In the genomic region with DNA sequence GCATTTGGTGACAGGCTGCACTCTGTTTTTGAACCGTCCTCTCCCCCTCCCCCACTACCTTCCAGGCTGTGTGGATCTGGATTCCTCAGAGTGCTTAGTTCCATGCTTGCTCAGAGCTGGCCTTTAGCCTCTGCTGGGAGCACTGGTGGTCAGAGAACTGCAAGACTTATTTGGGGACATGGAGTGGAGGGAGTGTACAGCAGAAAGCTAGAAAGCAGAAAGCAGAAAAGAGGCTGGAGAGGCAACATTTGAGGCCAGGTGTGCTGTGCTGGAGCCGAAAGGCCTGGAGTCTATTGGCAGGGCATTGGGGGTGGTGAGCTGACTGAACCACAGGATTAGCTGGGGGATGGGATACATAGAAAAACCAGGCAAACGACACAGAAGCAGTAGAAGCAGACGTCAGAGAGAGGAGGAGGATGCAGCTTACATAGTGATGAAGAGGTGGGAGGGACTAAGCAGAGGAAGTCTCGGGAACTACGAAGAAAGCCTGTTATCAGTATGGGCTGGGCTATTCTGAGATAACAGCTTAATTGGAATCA, we compare ENCODE assay signal across 16 mouse cellular contexts.
DNase-seq lines count a peak whose midpoint lies in the region; ATAC-seq and TF ChIP-seq lines count a peak whose summit lies in the region.
"Had no signal": no experiment of that assay in that cellular context is flagged by ENCODE, and none has a peak within 500 bp of the region (broad histone marks: within the 10 kb centered on the region; RNA-seq: fewer than 3 reads in every experiment).

No protein-coding gene starts in this region.

- no peaks in the 10 kb centered on the region for H3K4me1 ChIP-seq in forebrain, embryonic 15.5 days
- no peaks in the 10 kb centered on the region for H3K4me1 ChIP-seq in forebrain, postnatal 0 days (ENCODE audit: insufficient read depth)
- H3K4me1 ChIP-seq in hindbrain, embryonic 10.5 days (replicated peaks): peaks cover 9% of the 10 kb centered on the region
- H3K4me1 ChIP-seq in hindbrain, embryonic 11.5 days (replicated peaks; ENCODE audit: control insufficient read depth, insufficient read depth, low read length): no peaks in the 10 kb centered on the region
- 0 out of 2 replicates have a peak, but pooled peaks cover 2% of the 10 kb centered on the region for H3K4me1 ChIP-seq in midbrain, embryonic 13.5 days (replicated peaks)
- H3K4me1 ChIP-seq in midbrain, embryonic 16.5 days (ENCODE audit: control insufficient read depth, insufficient read depth, low read length): no peaks in the 10 kb centered on the region

- H3K27ac ChIP-seq in forebrain, embryonic 15.5 days (replicated peaks): no peak overlapping the region
- H3K27ac ChIP-seq in forebrain, postnatal 0 days (ENCODE audit: low read depth, low read length): no peak overlapping the region
- H3K27ac ChIP-seq in hindbrain, embryonic 10.5 days: peak overlapping the region; percentile 46; the same call in 1 of the 2 replicates
- H3K27ac ChIP-seq in hindbrain, embryonic 11.5 days (ENCODE audit: low read depth, low read length): no peak overlapping the region
- H3K27ac ChIP-seq in midbrain, embryonic 13.5 days: no peak overlapping the region
- no peak overlapping the region for H3K27ac ChIP-seq in midbrain, embryonic 16.5 days (ENCODE audit: low read length)

- WGBS in forebrain, embryonic 15.5 days: 42% methylated on average over 6 of the region's 6 CpGs
- 37% methylated on average over 6 of the region's 6 CpGs for WGBS in forebrain, postnatal 0 days
- WGBS in hindbrain, embryonic 10.5 days: 49% methylated on average over 6 of the region's 6 CpGs
- 46% methylated on average over 6 of the region's 6 CpGs for WGBS in hindbrain, embryonic 11.5 days
- WGBS in midbrain, embryonic 13.5 days: 30% methylated on average over 6 of the region's 6 CpGs
- WGBS in midbrain, embryonic 16.5 days: 37% methylated on average over 6 of the region's 6 CpGs

- no peak for TF ChIP-seq CTCF in forebrain, postnatal 0 days (IDR thresholded peaks at IDR 0.05; ENCODE audit: low read depth)

- ATAC-seq in forebrain, embryonic 15.5 days (replicated peaks): 0 out of 2 replicates have a peak, but pooled peaks have one; percentile 13
- no peak for ATAC-seq in forebrain, postnatal 0 days
- ATAC-seq in hindbrain, embryonic 11.5 days (ENCODE audit: low FRiP score): no peak
- peak; percentile 50 for ATAC-seq in midbrain, embryonic 13.5 days
- ATAC-seq in midbrain, embryonic 16.5 days: no peak
- ATAC-seq: inflammation-experienced regulatory T-cells, adult 6 months had no signal

- H3K27me3 ChIP-seq in forebrain, embryonic 15.5 days: no peaks in the 10 kb centered on the region
- H3K27me3 ChIP-seq in forebrain, postnatal 0 days (ENCODE audit: insufficient read depth, low read length): no peaks in the 10 kb centered on the region
- no peaks in the 10 kb centered on the region for H3K27me3 ChIP-seq in hindbrain, embryonic 10.5 days (ENCODE audit: insufficient read depth, poor library complexity, severe bottlenecking)
- no peaks in the 10 kb centered on the region for H3K27me3 ChIP-seq in hindbrain, embryonic 11.5 days (ENCODE audit: control insufficient read depth, insufficient read depth, low read length)
- H3K27me3 ChIP-seq in midbrain, embryonic 13.5 days: no peaks in the 10 kb centered on the region
- no peaks in the 10 kb centered on the region for H3K27me3 ChIP-seq in midbrain, embryonic 16.5 days (ENCODE audit: control insufficient read depth, insufficient read depth, low read depth, low read length)

- no peak overlapping the region for H3K4me2 ChIP-seq in forebrain, embryonic 15.5 days (replicated peaks)
- no peak overlapping the region for H3K4me2 ChIP-seq in forebrain, postnatal 0 days (ENCODE audit: low read depth)
- H3K4me2 ChIP-seq in hindbrain, embryonic 11.5 days (replicated peaks; ENCODE audit: low read depth, low read length): no peak overlapping the region
- H3K4me2 ChIP-seq in midbrain, embryonic 13.5 days (replicated peaks): no peak overlapping the region
- no peak overlapping the region for H3K4me2 ChIP-seq in midbrain, embryonic 16.5 days (ENCODE audit: low read length)

- no peak overlapping the region for H3K4me3 ChIP-seq in forebrain, embryonic 15.5 days
- no peak overlapping the region for H3K4me3 ChIP-seq in forebrain, postnatal 0 days (ENCODE audit: low read depth, low read length)
- H3K4me3 ChIP-seq in hindbrain, embryonic 10.5 days: no peak overlapping the region
- H3K4me3 ChIP-seq in hindbrain, embryonic 11.5 days (ENCODE audit: low read depth, low read length): no peak overlapping the region
- H3K4me3 ChIP-seq in midbrain, embryonic 13.5 days (replicated peaks): no peak overlapping the region
- no peak overlapping the region for H3K4me3 ChIP-seq in midbrain, embryonic 16.5 days (ENCODE audit: low read depth, low read length)

- DNase-seq in forebrain, postnatal 0 days: no peak
- DNase-seq in hindbrain, embryonic 10.5 days (ENCODE audit: low spot score): no peak
- DNase-seq in hindbrain, embryonic 11.5 days (ENCODE audit: low spot score): no peak
- DNase-seq in adrenal gland, adult 2 months: no peak
- DNase-seq in layer of hippocampus, adult 9-11 months: no peak
- DNase-seq: B cell, adult 2 months; cerebellum, adult 18-20 months; gastrocnemius, postnatal 10 days; kidney, postnatal 25 days; layer of hippocampus, postnatal 36 days; lung, postnatal 36 days; right cerebral cortex, adult 18-20 months had no signal

- H3K36me3 ChIP-seq in forebrain, embryonic 15.5 days: no peaks in the 10 kb centered on the region
- no peaks in the 10 kb centered on the region for H3K36me3 ChIP-seq in forebrain, postnatal 0 days (ENCODE audit: insufficient read depth)
- H3K36me3 ChIP-seq in hindbrain, embryonic 10.5 days: peaks cover 66% of the 10 kb centered on the region
- H3K36me3 ChIP-seq in hindbrain, embryonic 11.5 days (ENCODE audit: control insufficient read depth, insufficient read depth, low read length): peaks cover 6% of the 10 kb centered on the region; the same call in 1 of the 2 replicates
- peaks cover 11% of the 10 kb centered on the region; the same call in 1 of the 2 replicates for H3K36me3 ChIP-seq in midbrain, embryonic 13.5 days
- 0 out of 2 replicates have a peak, but pooled peaks cover 2% of the 10 kb centered on the region for H3K36me3 ChIP-seq in midbrain, embryonic 16.5 days (ENCODE audit: control insufficient read depth, insufficient read depth, low read length)

- H3K9ac ChIP-seq in forebrain, embryonic 15.5 days (replicated peaks): no peak overlapping the region
- no peak overlapping the region for H3K9ac ChIP-seq in forebrain, postnatal 0 days
- no peak overlapping the region for H3K9ac ChIP-seq in hindbrain, embryonic 11.5 days (ENCODE audit: low read depth, low read length)
- no peak overlapping the region for H3K9ac ChIP-seq in midbrain, embryonic 13.5 days (replicated peaks)
- H3K9ac ChIP-seq in midbrain, embryonic 16.5 days (ENCODE audit: low read depth, low read length): no peak overlapping the region

- no peaks in the 10 kb centered on the region for H3K9me3 ChIP-seq in forebrain, embryonic 15.5 days
- no peaks in the 10 kb centered on the region for H3K9me3 ChIP-seq in forebrain, postnatal 0 days (ENCODE audit: low read length)
- H3K9me3 ChIP-seq in hindbrain, embryonic 10.5 days: peaks cover 6% of the 10 kb centered on the region; the same call in 1 of the 2 replicates
- no peaks in the 10 kb centered on the region for H3K9me3 ChIP-seq in hindbrain, embryonic 11.5 days (ENCODE audit: control insufficient read depth, low read length)
- no peaks in the 10 kb centered on the region for H3K9me3 ChIP-seq in midbrain, embryonic 13.5 days
- H3K9me3 ChIP-seq in midbrain, embryonic 16.5 days (replicated peaks; ENCODE audit: control insufficient read depth, low read length, poor library complexity, severe bottlenecking): no peaks in the 10 kb centered on the region

Comparison
In these comparisons a context has a peak if more than half of its experiments do, and no peak if none do; other contexts are left out.
1. ATAC-seq: peak in forebrain, embryonic 15.5 days (single experiment) and midbrain, embryonic 13.5 days (single experiment); none in forebrain, postnatal 0 days (single experiment), hindbrain, embryonic 11.5 days (single experiment) and midbrain, embryonic 16.5 days (single experiment).